Mouse (Mus musculus): ENCODE results near the gene Adrm1. TPM values are rescaled to one million over a fixed set of nuclear protein-coding genes. Genes with fewer than 3 reads are reported as not detected.
A peak's percentile ranks its signal among the peaks of the same experiment; 100 is the strongest.

Adrm1 gene
- polyA plus RNA-seq, 1 experiment, result 204 TPM

GRCm38 (mm10) chr2:180197323-180198037 is 26.2 kb downstream of the Adrm1 start:
- no peak overlapping the region for H3K4me3 ChIP-seq (ENCODE audit: insufficient read depth, poor library complexity, severe bottlenecking)
- TF ChIP-seq MYOD1 (IDR thresholded peaks at IDR 0.05; ENCODE audit: control insufficient read depth, insufficient read length, low read depth) (no peak), USF1 (IDR thresholded peaks at IDR 0.05; ENCODE audit: low read depth) (no peak), CEBPB (IDR thresholded peaks at IDR 0.05; ENCODE audit: low read depth) (no peak), FOSL1 (IDR thresholded peaks at IDR 0.05; ENCODE audit: insufficient read depth, low read length, poor library complexity, severe bottlenecking) (no peak), MYOG (IDR thresholded peaks at IDR 0.05; ENCODE audit: control insufficient read depth, extremely low read depth, insufficient read length) (no peak), MAX (IDR thresholded peaks at IDR 0.05) (no peak), CTCF (IDR thresholded peaks at IDR 0.05; ENCODE audit: control insufficient read depth, insufficient read depth, insufficient read length) (no peak)

GRCm38 (mm10) chr2:180198782-180199181 is 27.5 kb downstream of the Adrm1 start:
- H3K4me3 ChIP-seq (ENCODE audit: insufficient read depth, poor library complexity, severe bottlenecking), result no peak overlapping the region
- H3K27me3 ChIP-seq (ENCODE audit: control insufficient read depth, insufficient read depth, insufficient read length), result no peaks in the 10 kb centered on the region
- no peaks in the 10 kb centered on the region for H3K79me3 ChIP-seq (ENCODE audit: low read depth)
- TF ChIP-seq USF1 (IDR thresholded peaks at IDR 0.05; ENCODE audit: low read depth) (no peak), MAX (IDR thresholded peaks at IDR 0.05) (no peak), FOSL1 (IDR thresholded peaks at IDR 0.05; ENCODE audit: insufficient read depth, low read length, poor library complexity, severe bottlenecking) (no peak), CTCF (IDR thresholded peaks at IDR 0.05; ENCODE audit: control insufficient read depth, insufficient read depth, insufficient read length) (no peak), MYOD1 (IDR thresholded peaks at IDR 0.05; ENCODE audit: control insufficient read depth, insufficient read length, low read depth) (no peak), CEBPB (IDR thresholded peaks at IDR 0.05; ENCODE audit: low read depth) (no peak), MYOG (IDR thresholded peaks at IDR 0.05; ENCODE audit: control insufficient read depth, extremely low read depth, insufficient read length) (no peak)
- H3K36me3 ChIP-seq (ENCODE audit: control insufficient read depth, insufficient read depth), result peaks cover 63% of the 10 kb centered on the region
- no peak overlapping the region for H3ac ChIP-seq (ENCODE audit: control insufficient read depth, insufficient read length, low read depth)
- H3K79me2 ChIP-seq (ENCODE audit: control insufficient read depth, insufficient read depth), result no peaks in the 10 kb centered on the region

More at GRCm38 (mm10) chr2:180197323-180198037, 26.2 kb downstream of the Adrm1 start:
- no peaks in the 10 kb centered on the region for H3K27me3 ChIP-seq (ENCODE audit: control insufficient read depth, insufficient read depth, insufficient read length)
- no peak overlapping the region for H3ac ChIP-seq (ENCODE audit: control insufficient read depth, insufficient read length, low read depth)
- peaks cover 60% of the 10 kb centered on the region for H3K36me3 ChIP-seq (ENCODE audit: control insufficient read depth, insufficient read depth)
- no peaks in the 10 kb centered on the region for H3K79me2 ChIP-seq (ENCODE audit: control insufficient read depth, insufficient read depth)
- no peaks in the 10 kb centered on the region for H3K79me3 ChIP-seq (ENCODE audit: low read depth)

- Histone ChIP-seq H3K4me3 (ENCODE audit: insufficient read depth, poor library complexity, severe bottlenecking) (no peak overlapping the region), H3K36me3 (ENCODE audit: control insufficient read depth, insufficient read depth) (peaks cover 60% of the 10 kb centered on the region), H3K79me3 (ENCODE audit: low read depth) (no peaks in the 10 kb centered on the region), H3ac (ENCODE audit: control insufficient read depth, insufficient read length, low read depth) (no peak overlapping the region), H3K27me3 (ENCODE audit: control insufficient read depth, insufficient read depth, insufficient read length) (no peaks in the 10 kb centered on the region), H3K79me2 (ENCODE audit: control insufficient read depth, insufficient read depth) (no peaks in the 10 kb centered on the region)
- no peak for TF ChIP-seq CEBPB (IDR thresholded peaks at IDR 0.05; ENCODE audit: low read depth)
- TF ChIP-seq USF1 (IDR thresholded peaks at IDR 0.05; ENCODE audit: low read depth), result no peak
- no peak for TF ChIP-seq MYOG (IDR thresholded peaks at IDR 0.05; ENCODE audit: control insufficient read depth, extremely low read depth, insufficient read length)
- TF ChIP-seq MAX (IDR thresholded peaks at IDR 0.05), result no peak
- TF ChIP-seq MYOD1 (IDR thresholded peaks at IDR 0.05; ENCODE audit: control insufficient read depth, insufficient read length, low read depth), result no peak
- TF ChIP-seq FOSL1 (IDR thresholded peaks at IDR 0.05; ENCODE audit: insufficient read depth, low read length, poor library complexity, severe bottlenecking), result no peak
- no peak for TF ChIP-seq CTCF (IDR thresholded peaks at IDR 0.05; ENCODE audit: control insufficient read depth, insufficient read depth, insufficient read length)
Observed at GRCm38 (mm10) chr2:180200681-180201080, 29.4 kb downstream of the Adrm1 start.

GRCm38 (mm10) chr2:180201303-180201702 is 30.0 kb downstream of the Adrm1 start:
- Histone ChIP-seq H3K79me3 (ENCODE audit: low read depth) (no peaks in the 10 kb centered on the region), H3K27me3 (ENCODE audit: control insufficient read depth, insufficient read depth, insufficient read length) (no peaks in the 10 kb centered on the region), H3K4me3 (ENCODE audit: insufficient read depth, poor library complexity, severe bottlenecking) (no peak overlapping the region), H3K36me3 (ENCODE audit: control insufficient read depth, insufficient read depth) (peaks cover 60% of the 10 kb centered on the region), H3K79me2 (ENCODE audit: control insufficient read depth, insufficient read depth) (no peaks in the 10 kb centered on the region), H3ac (ENCODE audit: control insufficient read depth, insufficient read length, low read depth) (no peak overlapping the region)
- peak; percentile 85 for TF ChIP-seq MYOD1 (IDR thresholded peaks at IDR 0.05; ENCODE audit: control insufficient read depth, insufficient read length, low read depth)
- no peak for TF ChIP-seq FOSL1 (IDR thresholded peaks at IDR 0.05; ENCODE audit: insufficient read depth, low read length, poor library complexity, severe bottlenecking)

- no peak overlapping the region for H3K4me3 ChIP-seq (ENCODE audit: insufficient read depth, poor library complexity, severe bottlenecking)
- no peaks in the 10 kb centered on the region for H3K27me3 ChIP-seq (ENCODE audit: control insufficient read depth, insufficient read depth, insufficient read length)
- peaks cover 65% of the 10 kb centered on the region for H3K36me3 ChIP-seq (ENCODE audit: control insufficient read depth, insufficient read depth)
- H3ac ChIP-seq (ENCODE audit: control insufficient read depth, insufficient read length, low read depth), result no peak overlapping the region
- H3K79me2 ChIP-seq (ENCODE audit: control insufficient read depth, insufficient read depth), result no peaks in the 10 kb centered on the region
- TF ChIP-seq MYOG (IDR thresholded peaks at IDR 0.05; ENCODE audit: control insufficient read depth, extremely low read depth, insufficient read length) (no peak), MYOD1 (IDR thresholded peaks at IDR 0.05; ENCODE audit: control insufficient read depth, insufficient read length, low read depth) (no peak), FOSL1 (IDR thresholded peaks at IDR 0.05; ENCODE audit: insufficient read depth, low read length, poor library complexity, severe bottlenecking) (no peak), MAX (IDR thresholded peaks at IDR 0.05) (no peak), USF1 (IDR thresholded peaks at IDR 0.05; ENCODE audit: low read depth) (no peak), CEBPB (IDR thresholded peaks at IDR 0.05; ENCODE audit: low read depth) (no peak), CTCF (IDR thresholded peaks at IDR 0.05; ENCODE audit: control insufficient read depth, insufficient read depth, insufficient read length) (no peak)
- H3K79me3 ChIP-seq (ENCODE audit: low read depth), result no peaks in the 10 kb centered on the region
Observed at GRCm38 (mm10) chr2:180202263-180202662, 31.0 kb downstream of the Adrm1 start.

Measured in C2C12 (cell line).